Mouse (Mus musculus) embryonic facial prominence, embryonic 14.5 days (tissue): ENCODE results near the gene Tmem175. TPM values are rescaled to one million over a fixed set of nuclear protein-coding genes. Genes with fewer than 3 reads are reported as not detected.

Experiments used
- ATAC-seq: fragments of 200-750 bp; cut with Nextera tagmentation; 2 replicates; pipeline ENCODE4 v1.8.0; 2017; ENCODE audit warnings: low read depth, moderate number of reproducible peaks, moderate TSS enrichment
- DNase-seq: peaks from one replicate; pipeline ENCODE4 v3.0.0-alpha.2; 2015; ENCODE audit warnings: low spot score
- H3K27ac ChIP-seq: fragments of 300-500 bp; sonication (generic); replicated peaks from 2 replicates; pipeline ENCODE4 v1.5.1; 2014; ENCODE audit warnings: low read depth, mild to moderate bottlenecking, low read length, moderate library complexity
- H3K27me3 ChIP-seq: fragments of 300-500 bp; sonication (generic); replicated peaks from 2 replicates; pipeline ENCODE4 v1.6.1; 2014; ENCODE audit warnings: low read length; ENCODE audit not compliant: control insufficient read depth, insufficient read depth
- H3K36me3 ChIP-seq: fragments of 300-500 bp; sonication (generic); 2 replicates; pipeline ENCODE4 v1.6.1; 2014; ENCODE audit warnings: low read length, mixed read lengths; ENCODE audit not compliant: control insufficient read depth, insufficient read depth
- H3K4me1 ChIP-seq: fragments of 300-500 bp; sonication (generic); 2 replicates; pipeline ENCODE4 v1.6.1; 2014; ENCODE audit warnings: antibody characterized with exemption, low read length; ENCODE audit not compliant: control insufficient read depth, insufficient read depth
- H3K4me2 ChIP-seq: fragments of 300-500 bp; sonication (generic); 2 replicates; pipeline ENCODE4 v1.6.1; 2014; ENCODE audit warnings: low read depth, mild to moderate bottlenecking, low read length, moderate library complexity, mixed read lengths
- H3K4me3 ChIP-seq: fragments of 300-500 bp; sonication (generic); 2 replicates; pipeline ENCODE4 v1.5.1; 2014; ENCODE audit warnings: low read depth, mild to moderate bottlenecking, low read length
- H3K9ac ChIP-seq: fragments of 300-500 bp; sonication (generic); 2 replicates; pipeline ENCODE4 v1.6.1; 2014; ENCODE audit warnings: low read depth, mild to moderate bottlenecking, low read length, moderate library complexity, mixed read lengths
- H3K9me3 ChIP-seq: fragments of 300-500 bp; sonication (generic); 2 replicates; pipeline ENCODE4 v1.6.1; 2016; ENCODE audit warnings: low read length; ENCODE audit not compliant: control insufficient read depth
- WGBS: fragments of 180-500 bp; shearing (Covaris S2); extraction: QIAGEN DNeasy Blood & Tissue Kit; methylation state at CpG from one replicate; pipeline ENCODE4 v1.1.7; 2014; 5-methylcytosine and 5-hydroxymethylcytosine counted together
- polyA plus RNA-seq: library from polyadenylated mRNA; unstranded; fragments of >200 nt; fragmentation: Nextera tagmentation; extraction: Ambion mirVana; gene quantifications from 2 replicates; pipeline ENCODE4 v1.2.1, GENCODE M21; 2014

Gene Tmem175
- polyA plus RNA-seq, 1 experiment from 2014 or later: 31.0 TPM

DNA sequence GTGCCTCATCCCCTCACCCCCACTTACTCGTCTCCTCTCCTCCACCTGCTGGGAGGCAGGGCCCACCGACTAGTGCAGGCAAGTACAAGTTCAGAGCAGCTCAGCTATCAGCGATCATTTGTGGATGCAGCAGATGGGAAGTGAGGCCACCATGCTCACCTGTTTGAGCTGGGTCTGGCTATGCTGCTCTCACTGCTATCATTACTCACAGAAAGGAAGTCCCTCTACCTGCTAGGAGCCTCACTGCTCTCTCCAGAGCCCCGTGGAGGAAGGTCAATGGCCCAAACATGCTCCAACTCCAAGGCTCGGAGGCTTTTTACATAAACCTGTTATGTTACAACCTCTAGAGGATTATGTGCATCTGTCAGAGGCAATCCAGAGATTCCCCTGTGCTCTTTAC lies 27.8 kb downstream of the Tmem175 start:
- Histone ChIP-seq H3K4me3 (no peak overlapping the region), H3K4me1 (peaks cover 8% of the 10 kb centered on the region), H3K9me3 (no peaks in the 10 kb centered on the region), H3K4me2 (no peak overlapping the region), H3K36me3 (peaks cover 57% of the 10 kb centered on the region), H3K27ac (no peak overlapping the region), H3K27me3 (no peaks in the 10 kb centered on the region), H3K9ac (no peak overlapping the region)
- ATAC-seq (no peak), DNase-seq (no peak)
- WGBS: 69% methylated on average over 5 of the region's 5 CpGs

GRCm38 (mm10) chr5:108658611-108659010 lies 29.0 kb downstream of the Tmem175 start:
- no peak overlapping the region; the same call in 1 of the 2 replicates for H3K4me2 ChIP-seq
- H3K9ac ChIP-seq: 0 out of 2 replicates have a peak overlapping the region, but pooled peaks have one; percentile 14
- H3K4me1 ChIP-seq: peaks cover 8% of the 10 kb centered on the region
- no peak for ATAC-seq
- peaks cover 45% of the 10 kb centered on the region for H3K36me3 ChIP-seq
- WGBS: 93% methylated on average over 1 of the region's 1 CpGs
- H3K4me3 ChIP-seq: no peak overlapping the region
- H3K27me3 ChIP-seq: no peaks in the 10 kb centered on the region
- DNase-seq: no peak
- H3K27ac ChIP-seq: no peak overlapping the region
- no peaks in the 10 kb centered on the region for H3K9me3 ChIP-seq

DNA sequence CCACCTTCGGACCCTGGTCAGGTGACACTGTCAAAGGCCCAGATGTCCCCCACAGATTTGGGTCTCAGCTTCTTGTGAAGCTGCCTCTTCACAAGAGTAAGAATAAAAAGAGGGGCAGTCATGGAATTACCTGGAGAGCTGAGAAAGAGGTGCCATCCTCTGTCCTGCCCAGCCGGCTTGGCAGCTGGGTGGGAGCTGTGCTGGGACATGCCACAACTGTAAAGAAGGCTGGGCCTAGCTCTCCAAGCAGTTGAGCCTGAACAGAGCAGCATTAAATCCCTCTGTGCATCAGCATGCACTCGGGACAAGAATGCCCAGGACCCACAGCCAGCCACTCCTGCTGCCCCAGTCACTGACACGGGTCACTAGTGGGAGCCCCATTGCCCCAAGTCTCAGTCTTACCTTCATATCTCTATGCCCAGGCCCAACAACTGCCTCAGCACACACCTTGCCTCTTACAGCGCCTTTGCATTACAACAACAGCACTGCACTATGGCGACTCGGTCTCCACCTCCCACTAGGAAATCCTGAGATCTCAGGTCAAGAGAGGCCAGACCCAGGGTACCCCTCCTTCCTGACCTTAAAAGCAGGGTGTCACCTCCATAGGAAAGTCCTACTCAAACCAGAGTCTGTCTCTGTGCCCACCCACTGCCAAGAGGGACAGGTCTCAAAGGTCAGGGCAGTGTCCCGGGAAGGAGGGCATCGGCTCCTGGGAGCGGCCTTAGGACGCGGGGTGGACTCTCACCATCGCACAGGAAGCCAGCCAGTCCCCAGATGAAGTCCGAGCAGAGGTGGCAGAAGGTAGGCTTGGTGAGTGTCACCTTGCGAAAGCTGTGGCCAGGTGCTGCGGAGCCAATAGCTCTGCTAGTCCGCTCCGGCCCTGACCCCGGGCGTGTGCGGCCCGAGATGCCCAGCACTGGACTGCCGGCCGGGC lies 30.4 kb downstream of the Tmem175 start, which contains the start of gene Idua:
Gene Idua (plus strand): TSS at position 634 of the 934 bp plus-strand sequence.
- 9% methylated on average over 20 of the region's 24 CpGs for WGBS
- no peak within 1 kb of the TSS for H3K27ac ChIP-seq

DNA sequence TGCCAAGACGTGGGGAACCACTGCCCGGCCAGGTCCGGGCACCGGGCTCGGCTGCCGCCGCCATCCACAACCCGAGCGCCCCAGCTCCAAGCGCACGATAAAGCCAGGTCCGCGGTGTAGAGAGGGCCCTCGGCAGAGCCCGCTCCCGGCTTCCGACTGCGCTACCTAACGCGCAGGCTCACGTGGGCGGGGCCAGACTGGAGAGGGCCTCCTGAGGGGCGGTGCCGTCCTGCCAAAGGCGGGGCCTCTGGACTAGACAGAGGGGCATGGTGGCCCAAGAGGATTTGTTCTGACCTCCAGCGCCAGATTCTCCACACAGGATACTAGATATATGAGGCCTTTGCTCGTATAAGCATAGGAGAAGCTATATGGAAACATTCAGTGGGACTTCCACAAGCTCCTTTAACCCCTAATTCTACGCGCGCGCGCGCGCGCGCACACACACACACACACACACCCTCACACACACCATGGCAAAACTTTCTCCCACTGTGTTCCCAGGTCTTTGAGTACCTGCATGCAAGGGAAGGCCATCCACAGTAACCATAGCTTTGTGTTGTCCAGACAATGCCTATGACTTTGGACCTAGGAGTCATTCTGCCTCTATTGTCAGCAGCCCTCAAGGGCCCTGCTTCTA lies 31.2 kb downstream of the Tmem175 start:
- H3K9ac ChIP-seq: peak overlapping the region; percentile 97
- ATAC-seq (peak; percentile 99), DNase-seq (peak; percentile 96)
- peaks cover 8% of the 10 kb centered on the region for H3K4me1 ChIP-seq
- no peaks in the 10 kb centered on the region for H3K27me3 ChIP-seq
- H3K27ac ChIP-seq: no peak overlapping the region
- H3K4me3 ChIP-seq: peak overlapping the region; percentile 83
- H3K4me2 ChIP-seq: peak overlapping the region; percentile 88
- H3K9me3 ChIP-seq: no peaks in the 10 kb centered on the region
- peaks cover 23% of the 10 kb centered on the region for H3K36me3 ChIP-seq
- 35% methylated on average over 16 of the region's 36 CpGs for WGBS

More for the DNA sequence above, 30.4 kb downstream of the Tmem175 start, which contains the start of gene Idua:
- Histone ChIP-seq H3K9ac (peak within 1 kb of the TSS; percentile 97), H3K4me3 (peak within 1 kb of the TSS; percentile 83), H3K4me2 (peak within 1 kb of the TSS; percentile 88), H3K36me3 (peaks cover 31% of the 10 kb centered on the region), H3K27me3 (no peaks in the 10 kb centered on the region), H3K4me1 (peaks cover 8% of the 10 kb centered on the region), H3K9me3 (no peaks in the 10 kb centered on the region)
- peak; percentile 20 for ATAC-seq
- DNase-seq: no peak

DNA sequence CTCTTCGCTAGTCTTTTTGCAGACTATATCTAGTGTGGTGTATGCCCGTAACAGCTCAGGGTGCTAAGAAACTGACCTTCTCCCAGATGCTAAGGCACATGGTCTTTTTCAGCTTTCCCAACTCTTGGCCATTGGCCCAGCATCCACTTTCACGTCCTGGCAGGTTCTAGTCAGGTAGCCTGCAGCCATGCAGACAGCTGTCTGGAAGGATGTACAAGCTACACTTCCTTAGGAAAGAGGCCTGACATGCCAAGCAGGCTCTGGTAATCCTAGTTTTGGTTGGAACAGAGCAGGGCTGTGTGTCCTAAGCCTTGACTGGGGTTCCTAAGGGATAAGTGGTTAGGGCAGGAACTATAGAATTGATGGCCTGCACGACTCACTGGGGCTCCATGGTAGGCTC lies 33.2 kb downstream of the Tmem175 start:
- H3K4me3 ChIP-seq: no peak overlapping the region

GRCm38 (mm10) chr5:108665066-108665465 lies 35.5 kb downstream of the Tmem175 start:
- no peak for ATAC-seq
- no peak for DNase-seq
- H3K36me3 ChIP-seq: no peaks in the 10 kb centered on the region
- H3K9me3 ChIP-seq: no peaks in the 10 kb centered on the region
- H3K4me1 ChIP-seq: peaks cover 12% of the 10 kb centered on the region; the same call in 1 of the 2 replicates
- WGBS: 48% methylated on average over 3 of the region's 3 CpGs
- no peaks in the 10 kb centered on the region for H3K27me3 ChIP-seq
- no peak overlapping the region for H3K4me3 ChIP-seq
- H3K9ac ChIP-seq: no peak overlapping the region
- H3K27ac ChIP-seq: no peak overlapping the region
- H3K4me2 ChIP-seq: no peak overlapping the region

More for the DNA sequence above, 33.2 kb downstream of the Tmem175 start:
- DNase-seq (no peak), ATAC-seq (no peak)
- WGBS: 84% methylated on average over 4 of the region's 4 CpGs
- Histone ChIP-seq H3K27me3 (no peaks in the 10 kb centered on the region), H3K9ac (no peak overlapping the region), H3K9me3 (no peaks in the 10 kb centered on the region), H3K36me3 (peaks cover 3% of the 10 kb centered on the region; the same call in 1 of the 2 replicates), H3K4me1 (peaks cover 8% of the 10 kb centered on the region), H3K4me2 (no peak overlapping the region), H3K27ac (no peak overlapping the region)

- Histone ChIP-seq H3K9ac (no peak overlapping the region), H3K27ac (no peak overlapping the region), H3K4me3 (no peak overlapping the region), H3K27me3 (no peaks in the 10 kb centered on the region), H3K36me3 (peaks cover 11% of the 10 kb centered on the region; the same call in 1 of the 2 replicates), H3K4me2 (no peak overlapping the region), H3K9me3 (no peaks in the 10 kb centered on the region), H3K4me1 (peaks cover 13% of the 10 kb centered on the region; the same call in 1 of the 2 replicates)
- no peak for ATAC-seq
- 67% methylated on average over 2 of the region's 2 CpGs for WGBS
- DNase-seq: no peak
Measured at GRCm38 (mm10) chr5:108667370-108667769, 37.8 kb downstream of the Tmem175 start.

- ATAC-seq: no peak
Measured at GRCm38 (mm10) chr5:108668387-108668932, 38.9 kb downstream of the Tmem175 start.

More at GRCm38 (mm10) chr5:108668387-108668932, 38.9 kb downstream of the Tmem175 start:
- Histone ChIP-seq H3K27ac (peak overlapping the region; percentile 88), H3K4me1 (peaks cover 13% of the 10 kb centered on the region; the same call in 1 of the 2 replicates), H3K9me3 (no peaks in the 10 kb centered on the region), H3K36me3 (peaks cover 17% of the 10 kb centered on the region; the same call in 1 of the 2 replicates), H3K4me3 (peak overlapping the region; percentile 53), H3K4me2 (peak overlapping the region; percentile 78), H3K9ac (peak overlapping the region; percentile 76), H3K27me3 (no peaks in the 10 kb centered on the region)
- no peak for DNase-seq
- WGBS: 11% methylated on average over 3 of the region's 3 CpGs
